Mouse (Mus musculus): ENCODE data around the gene Nr1d1.

The Nr1d1 gene

GRCm38 (mm10) chr11:98769007-98769954 lies 5.9 kb downstream of the Nr1d1 start:
- no peak for DNase-seq

DNA sequence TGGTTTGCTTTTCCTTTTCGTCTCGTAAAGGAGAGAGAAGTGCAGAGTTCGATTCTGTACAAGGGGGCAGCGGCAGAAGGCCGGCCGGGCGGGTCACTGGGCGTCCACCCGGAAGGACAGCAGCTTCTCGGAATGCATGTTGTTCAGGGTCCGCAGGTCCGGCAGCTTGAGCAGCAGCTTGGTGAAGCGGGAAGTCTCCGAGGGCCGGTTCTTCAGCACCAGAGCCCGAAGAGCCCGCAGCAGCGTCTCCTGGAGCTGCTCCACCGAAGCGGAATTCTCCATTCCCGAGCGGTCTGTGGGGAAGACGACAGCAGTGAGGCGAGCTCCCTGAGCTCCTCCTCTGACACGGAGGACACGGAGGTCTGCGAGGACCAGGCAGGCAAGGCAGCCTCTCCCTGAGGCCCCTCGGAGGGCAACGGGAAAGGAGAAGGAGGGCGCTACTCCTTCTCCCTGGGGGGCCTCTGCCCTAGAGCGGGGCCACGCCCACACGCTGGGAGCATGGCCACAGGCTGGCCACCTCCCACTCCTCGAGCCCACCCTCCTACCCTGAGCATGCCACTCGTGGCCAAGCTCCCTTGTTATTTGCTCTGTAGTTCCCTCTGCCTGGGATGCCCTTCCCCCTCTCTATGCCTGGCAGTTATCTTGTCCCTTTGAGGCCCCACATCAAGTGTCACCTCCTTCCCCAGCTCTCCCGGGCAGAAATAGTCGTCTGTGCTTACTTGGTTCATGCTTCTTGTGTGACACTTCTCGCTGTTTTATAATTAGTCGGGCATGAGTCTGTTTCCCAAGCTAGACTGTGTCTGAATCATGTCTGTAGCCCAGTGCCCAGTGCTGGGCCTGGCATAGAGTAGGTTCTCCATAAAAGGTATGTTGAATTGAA lies 6.8 kb downstream of the Nr1d1 start:
- no peak for DNase-seq

DNA sequence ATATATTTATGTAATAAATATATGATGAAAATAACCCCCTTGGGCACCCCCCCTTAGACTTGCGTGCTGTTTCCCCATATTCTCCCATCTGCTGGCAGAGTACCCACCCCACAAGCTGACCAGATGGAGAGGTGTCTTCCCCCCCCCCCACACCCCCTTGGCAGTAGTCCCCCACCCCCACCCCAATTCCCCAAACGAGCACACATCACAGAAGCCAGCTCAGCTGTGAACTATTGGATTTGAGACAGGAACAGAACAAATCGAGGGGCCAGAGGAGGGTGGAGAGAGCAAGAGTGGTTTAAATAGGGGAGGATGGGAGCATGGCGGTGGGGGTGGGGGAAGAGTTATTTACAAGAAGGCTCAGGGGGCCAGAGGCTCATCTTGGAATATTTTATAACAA lies 7.4 kb downstream of the Nr1d1 start:
- no peak for DNase-seq

- DNase-seq, result no peak
Observed at GRCm38 (mm10) chr11:98767276-98767675, 7.9 kb downstream of the Nr1d1 start.

DNA sequence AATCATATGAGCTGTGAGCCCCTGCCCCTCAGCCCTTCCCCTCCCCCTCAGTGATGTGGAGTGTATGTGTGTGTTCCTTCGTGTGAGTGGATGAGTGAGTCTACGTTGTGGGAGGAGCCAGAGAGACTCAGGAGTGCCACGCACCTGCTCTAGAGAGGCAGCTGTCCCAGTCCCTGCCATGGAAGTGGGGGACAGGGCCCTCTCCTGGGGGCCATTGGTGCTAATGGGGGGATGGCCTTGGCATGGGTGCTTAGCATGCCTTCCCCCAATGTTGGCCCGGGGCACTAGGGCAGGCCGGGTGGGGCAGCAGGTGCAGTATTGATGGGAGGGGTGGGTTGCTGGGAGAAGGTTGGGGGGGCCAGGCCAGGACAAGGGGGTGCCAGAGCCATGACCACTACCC lies 8.3 kb downstream of the Nr1d1 start:
- no peak for DNase-seq

- DNase-seq, result no peak
Observed at GRCm38 (mm10) chr11:98766346-98766745, 8.8 kb downstream of the Nr1d1 start.

DNA sequence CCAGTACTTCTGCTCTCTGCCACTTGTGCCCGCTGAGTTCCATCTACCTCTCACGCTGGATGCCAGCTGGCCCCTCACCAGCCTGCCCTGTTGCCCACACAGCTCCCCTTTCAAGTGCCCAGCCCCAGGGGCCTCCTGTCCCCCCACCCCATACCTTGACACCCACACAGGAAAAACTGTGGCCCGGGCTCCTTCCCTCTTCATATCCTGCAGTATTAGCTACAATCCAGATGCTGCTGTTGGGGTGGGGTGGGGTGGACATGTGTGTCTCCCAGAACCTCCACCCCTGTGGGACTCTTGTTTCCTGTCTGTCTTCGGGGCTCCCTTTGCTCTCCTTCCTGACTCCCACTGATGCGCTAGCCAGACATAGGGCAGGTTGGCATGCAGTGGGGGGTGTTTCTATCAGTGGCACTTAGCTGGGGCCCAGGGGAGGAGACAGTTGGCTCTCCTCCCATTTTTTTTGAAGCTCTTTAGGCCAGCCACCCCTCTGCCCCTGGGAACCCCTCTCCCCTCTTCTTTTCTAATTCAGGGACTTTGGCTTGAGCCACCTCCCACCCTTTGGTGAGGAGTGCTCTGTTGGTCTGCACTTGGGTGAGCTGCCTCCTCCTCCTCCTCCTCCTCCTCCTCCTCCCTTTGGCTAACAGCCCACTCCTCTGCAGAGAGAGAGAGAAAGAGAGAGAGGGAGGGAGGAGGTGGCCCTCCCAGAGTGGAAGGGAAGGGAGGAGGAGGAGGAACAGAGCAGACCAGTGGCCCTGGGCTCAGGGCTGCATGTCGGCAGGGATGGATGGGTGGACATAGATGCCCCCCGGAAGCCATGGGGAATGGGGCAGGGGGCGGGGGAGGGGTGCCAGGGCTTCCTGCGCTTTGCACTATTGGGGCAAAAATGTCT lies 9.5 kb downstream of the Nr1d1 start:
- DNase-seq, result no peak

GRCm38 (mm10) chr11:98764746-98765145 lies 10.4 kb downstream of the Nr1d1 start:
- no peak for DNase-seq

DNA sequence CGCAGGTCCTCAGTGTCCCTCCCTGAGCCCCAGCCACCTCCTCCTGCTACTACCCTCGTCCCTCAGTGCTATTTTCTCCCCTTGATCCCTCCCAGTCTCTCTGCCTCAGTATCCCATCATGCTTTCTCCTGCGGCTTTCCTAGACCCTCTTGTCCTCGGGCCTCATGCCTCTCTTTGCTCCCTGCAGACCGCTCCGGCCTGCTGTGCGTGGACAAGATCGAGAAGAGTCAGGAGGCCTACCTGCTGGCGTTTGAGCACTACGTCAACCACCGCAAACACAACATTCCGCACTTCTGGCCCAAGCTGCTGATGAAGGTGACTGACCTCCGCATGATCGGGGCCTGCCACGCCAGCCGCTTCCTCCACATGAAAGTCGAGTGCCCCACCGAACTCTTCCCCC lies 11.0 kb downstream of the Nr1d1 start:
- no peak for DNase-seq

DNA sequence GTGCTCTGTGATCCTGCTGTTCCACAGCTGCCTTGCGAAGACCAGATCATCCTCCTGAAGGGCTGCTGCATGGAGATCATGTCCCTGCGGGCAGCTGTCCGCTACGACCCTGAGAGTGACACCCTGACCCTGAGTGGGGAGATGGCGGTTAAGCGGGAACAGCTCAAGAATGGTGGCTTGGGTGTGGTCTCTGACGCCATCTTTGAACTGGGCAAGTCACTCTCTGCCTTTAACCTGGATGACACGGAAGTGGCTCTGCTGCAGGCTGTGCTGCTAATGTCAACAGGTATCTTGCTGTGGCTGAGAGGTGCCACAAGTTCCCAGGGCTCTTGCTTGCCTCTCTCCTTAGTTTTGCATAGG lies 11.7 kb downstream of the Nr1d1 start:
- DNase-seq, result no peak

DNA sequence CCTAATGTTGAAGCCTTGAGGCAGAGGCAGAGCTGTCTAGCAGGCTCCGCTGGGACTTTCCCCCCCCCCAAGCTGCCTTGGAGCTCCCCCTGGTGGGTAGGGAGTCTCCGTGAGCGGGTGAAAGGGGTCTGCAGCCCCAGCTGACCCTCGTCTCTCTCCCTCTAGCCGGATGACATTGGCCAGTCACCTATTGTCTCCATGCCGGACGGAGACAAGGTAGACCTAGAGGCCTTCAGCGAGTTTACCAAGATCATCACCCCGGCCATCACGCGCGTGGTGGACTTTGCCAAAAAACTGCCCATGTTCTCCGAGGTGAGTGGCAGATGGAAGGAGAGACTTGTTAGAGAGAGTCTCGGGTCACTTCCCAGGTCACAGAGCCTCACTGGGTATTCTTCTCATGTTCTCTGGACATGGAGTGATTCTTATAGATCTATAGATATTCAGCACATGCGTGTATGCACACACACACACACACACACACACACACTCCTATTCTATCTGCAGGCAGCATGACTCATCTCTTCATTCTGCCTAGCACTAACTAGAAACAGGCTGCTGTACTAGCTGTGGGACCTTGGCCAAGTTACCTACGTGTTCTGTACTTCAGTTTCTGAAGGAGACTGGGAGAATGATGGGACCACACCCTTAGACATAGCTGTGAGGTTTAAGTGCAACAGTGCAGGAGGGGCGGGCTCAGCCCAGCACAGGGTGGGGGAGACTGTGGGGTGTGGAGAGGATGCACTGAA lies 12.2 kb downstream of the Nr1d1 start:
- no peak for DNase-seq

DNA sequence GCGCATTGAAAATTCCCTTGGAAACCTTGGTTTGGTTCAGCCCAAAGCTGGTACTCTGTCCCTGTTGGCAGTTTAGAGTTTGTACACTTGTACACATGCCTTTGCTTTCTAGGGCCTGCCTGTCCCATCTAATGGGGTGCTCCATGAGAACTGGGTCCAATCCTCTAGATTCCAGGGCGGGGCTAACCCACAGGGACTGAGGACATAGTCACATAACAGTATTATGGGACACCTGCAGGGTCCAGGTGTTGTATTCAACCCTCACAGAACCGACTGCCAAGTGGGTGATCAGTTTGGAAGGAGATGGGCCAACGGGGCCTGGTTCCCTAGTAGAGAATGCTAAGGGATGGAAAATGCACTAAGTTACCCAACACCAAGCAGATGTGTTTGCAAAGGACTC lies 13.2 kb downstream of the Nr1d1 start:
- no peak for DNase-seq

DNA sequence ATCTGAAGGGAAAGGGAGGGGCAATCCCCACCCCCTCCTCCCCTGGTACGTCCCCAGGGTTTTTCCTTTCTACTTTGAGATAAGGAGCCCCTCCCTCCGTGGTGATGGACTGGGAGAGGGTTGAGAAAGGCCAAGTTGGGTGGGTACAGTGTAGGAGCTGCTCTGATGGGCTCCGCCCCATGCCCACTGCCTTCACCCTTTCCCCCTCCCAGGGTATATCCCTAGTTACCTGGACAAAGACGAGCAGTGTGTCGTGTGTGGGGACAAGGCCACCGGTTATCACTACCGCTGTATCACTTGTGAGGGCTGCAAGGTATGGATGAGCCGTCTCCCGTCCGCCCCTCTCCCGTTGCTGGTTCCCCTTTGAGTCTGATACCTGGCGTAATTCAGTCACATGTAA lies 18.4 kb downstream of the Nr1d1 start:
- no peak for DNase-seq

GRCm38 (mm10) chr11:98755726-98756380 lies 19.3 kb downstream of the Nr1d1 start:
- DNase-seq, result no peak

DNA sequence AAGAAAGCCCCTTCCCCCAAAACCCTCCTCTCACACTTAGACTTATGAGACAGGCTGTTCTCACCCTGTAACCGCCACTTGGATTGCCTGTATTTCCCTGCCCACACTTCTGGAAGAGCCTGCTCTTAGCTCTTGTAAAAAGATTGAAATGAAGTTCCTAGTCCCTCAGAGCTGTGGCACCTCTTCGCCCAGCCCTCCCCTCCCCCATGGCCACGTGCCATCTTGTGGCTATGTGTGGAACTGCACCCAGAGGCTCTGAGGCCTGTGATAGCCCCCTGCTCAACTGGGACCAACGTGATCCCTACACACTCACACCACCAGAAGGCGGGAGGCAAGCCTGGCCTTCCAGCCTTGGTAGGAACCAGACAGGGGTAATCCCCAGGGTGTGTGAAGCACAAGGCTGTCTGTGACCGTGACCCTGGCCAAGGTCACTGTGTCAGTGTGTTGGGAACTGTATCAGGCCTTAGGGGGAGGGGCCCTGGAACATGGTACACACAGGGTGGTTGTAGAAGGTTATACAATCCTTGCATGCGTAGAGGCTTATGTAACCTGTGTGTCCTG lies 20.4 kb downstream of the Nr1d1 start:
- peak; percentile 48 to 66 for DNase-seq

GRCm38 (mm10) chr11:98754151-98754620 lies 20.9 kb downstream of the Nr1d1 start:
- DNase-seq, result no peak

DNA sequence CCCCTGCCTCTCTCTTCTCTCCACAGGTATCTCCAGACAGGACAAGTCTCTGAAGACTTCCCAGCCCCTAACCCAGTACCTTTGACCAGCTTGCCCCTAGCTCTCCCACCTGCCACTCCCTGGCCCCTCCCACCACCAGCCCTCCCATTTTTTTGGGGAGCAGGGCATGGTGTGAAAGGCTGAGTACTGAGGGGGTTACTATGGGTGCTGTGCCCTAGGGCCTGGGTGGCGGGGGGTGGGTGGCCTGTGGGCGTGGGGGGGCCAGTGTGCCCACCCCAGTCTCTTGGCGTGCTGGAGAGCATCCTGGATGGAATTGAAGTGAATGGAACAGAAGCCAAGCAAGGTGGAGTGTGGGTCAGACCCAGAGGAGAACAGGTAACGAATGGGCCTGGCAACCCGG lies 21.9 kb downstream of the Nr1d1 start:
- DNase-seq, result no peak

- DNase-seq, result no peak
Observed at GRCm38 (mm10) chr11:98752562-98753140, 22.5 kb downstream of the Nr1d1 start.

GRCm38 (mm10) chr11:98751221-98751782 lies 23.8 kb downstream of the Nr1d1 start:
- no peak for DNase-seq
